Mouse (Mus musculus): ENCODE data around the gene Slc6a13.

- TF ChIP-seq GATA1 (IDR thresholded peaks at IDR 0.05; ENCODE audit: borderline replicate concordance, low read length) (no peak), FLI1 (IDR thresholded peaks at IDR 0.05; ENCODE audit: low read length) (no peak)
Measured at GRCm38 (mm10) chr6:121284132-121284531, 15.9 kb upstream of the Slc6a13 start.

Measured in megakaryocyte, embryonic 14.5 days (primary cell).